Mouse (Mus musculus) hindlimb bud, embryonic 11.5 days (tissue): ENCODE measurements at regions not wholly inside any gene's neighbourhood (a gene's known extent, or its start where the extent isn't known, plus 50 kb on each side); places are given as distances from the start of the nearest gene placed in this dataset.

Source experiments
- DNase-seq: peaks from one replicate; pipeline ENCODE4 v3.0.0-alpha.2; 2012; ENCODE audit warnings: low read depth, low spot score; ENCODE audit errors: extremely low spot score

DNA sequence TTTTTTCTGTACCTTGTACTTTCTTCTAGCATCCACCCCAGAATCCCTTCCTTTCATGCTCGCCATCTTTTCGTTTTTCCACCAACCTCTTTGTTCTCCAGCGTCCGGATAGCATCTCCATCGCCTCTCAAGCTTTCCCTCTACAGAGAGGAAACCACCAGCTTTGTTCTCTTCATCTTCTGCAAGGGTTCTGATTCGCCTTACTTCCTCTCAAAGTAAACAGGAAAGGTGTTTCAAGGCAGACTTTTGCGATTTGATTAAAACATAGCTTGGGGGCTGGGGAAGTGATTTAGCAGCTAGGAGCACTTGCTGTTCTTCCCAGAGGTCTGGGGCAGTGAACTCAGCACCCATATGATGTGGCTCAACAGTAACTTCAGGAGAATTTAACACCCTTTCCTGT lies 71.4 kb downstream of the Emp1 start:
- DNase-seq, result no peak

- DNase-seq, result no peak
Measured at GRCm38 (mm10) chr6:135436315-135436714, 74.0 kb downstream of the Emp1 start.

GRCm38 (mm10) chr6:135438271-135438670 lies 75.9 kb downstream of the Emp1 start:
- no peak for DNase-seq

- no peak for DNase-seq
Measured at GRCm38 (mm10) chr6:135441126-135441871, 79.0 kb downstream of the Emp1 start.

GRCm38 (mm10) chr6:135444661-135445060 lies 82.3 kb downstream of the Emp1 start:
- peak; percentile 41 for DNase-seq

- no peak for DNase-seq
Measured at GRCm38 (mm10) chr6:135445070-135445469, 82.7 kb downstream of the Emp1 start.

DNA sequence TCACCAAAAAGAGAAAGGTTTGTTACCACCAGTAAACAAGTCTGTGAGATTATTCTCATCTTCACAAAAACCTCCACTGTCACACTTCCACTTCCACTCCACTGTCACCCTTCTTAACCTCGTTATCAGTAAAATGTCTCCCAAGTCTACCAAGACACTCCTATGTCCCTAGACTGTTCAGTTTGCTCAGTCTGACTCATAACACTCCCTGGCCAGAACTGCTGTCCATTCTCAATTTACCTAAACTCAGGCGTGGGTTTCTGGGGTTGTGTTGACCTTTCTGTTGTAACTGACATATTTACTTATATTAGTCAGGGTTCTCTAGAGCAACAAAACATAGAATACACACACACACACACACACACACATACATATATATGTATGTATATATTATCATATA lies 85.5 kb downstream of the Emp1 start:
- DNase-seq, result no peak

DNA sequence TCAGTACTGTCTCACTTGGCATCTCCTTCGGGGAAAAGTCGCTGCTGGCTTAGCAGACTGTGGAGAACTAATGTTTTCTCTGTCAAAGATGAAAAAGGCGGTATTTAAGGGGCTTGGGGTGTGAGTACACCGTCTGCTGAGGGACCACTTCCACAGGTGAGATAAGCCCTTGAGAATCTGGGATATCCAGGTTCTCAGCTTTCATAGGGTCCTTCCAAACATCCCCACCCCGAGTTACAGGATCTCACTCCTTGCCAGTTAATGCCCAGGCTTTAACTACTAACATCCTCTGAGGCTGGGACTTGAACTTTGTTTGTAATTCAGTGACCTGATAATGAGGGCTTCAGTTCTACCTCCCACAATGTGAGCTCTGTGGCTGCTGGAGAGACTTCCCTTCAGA lies 86.9 kb downstream of the Emp1 start:
- DNase-seq, result no peak

GRCm38 (mm10) chr6:135450573-135450972 lies 88.2 kb downstream of the Emp1 start:
- no peak for DNase-seq

DNA sequence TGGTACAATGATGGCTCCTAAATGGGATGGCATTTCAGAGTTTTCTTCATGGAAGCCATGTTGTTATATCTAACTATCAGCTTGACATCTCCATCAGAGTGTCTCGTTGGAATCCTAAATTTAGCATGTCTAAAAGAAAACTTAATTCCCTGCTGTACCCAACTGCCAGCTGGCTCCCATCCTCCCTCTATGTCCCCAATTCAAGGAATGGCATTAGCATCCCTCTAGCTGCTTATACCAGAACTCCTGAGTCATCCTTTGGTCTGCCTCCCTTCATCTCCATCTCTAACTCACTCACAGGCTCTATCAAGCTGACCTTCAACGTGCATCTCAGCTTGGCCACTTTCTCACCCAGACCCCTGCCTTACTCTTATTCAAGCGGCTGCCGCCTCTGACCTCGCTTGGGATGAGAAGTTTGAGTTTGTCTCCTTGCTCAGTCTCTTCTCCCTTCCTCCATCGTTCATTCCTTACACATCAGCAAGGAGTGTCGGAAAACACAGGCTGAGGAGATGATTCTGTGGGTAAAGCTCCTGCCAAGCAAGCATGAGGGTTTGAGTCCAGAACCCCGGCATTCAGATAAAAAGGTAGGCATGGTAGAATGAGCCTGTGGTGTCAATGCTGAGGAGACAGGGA lies 88.9 kb downstream of the Emp1 start:
- no peak for DNase-seq

GRCm38 (mm10) chr6:135453041-135453440 lies 90.7 kb downstream of the Emp1 start:
- DNase-seq, result no peak

DNA sequence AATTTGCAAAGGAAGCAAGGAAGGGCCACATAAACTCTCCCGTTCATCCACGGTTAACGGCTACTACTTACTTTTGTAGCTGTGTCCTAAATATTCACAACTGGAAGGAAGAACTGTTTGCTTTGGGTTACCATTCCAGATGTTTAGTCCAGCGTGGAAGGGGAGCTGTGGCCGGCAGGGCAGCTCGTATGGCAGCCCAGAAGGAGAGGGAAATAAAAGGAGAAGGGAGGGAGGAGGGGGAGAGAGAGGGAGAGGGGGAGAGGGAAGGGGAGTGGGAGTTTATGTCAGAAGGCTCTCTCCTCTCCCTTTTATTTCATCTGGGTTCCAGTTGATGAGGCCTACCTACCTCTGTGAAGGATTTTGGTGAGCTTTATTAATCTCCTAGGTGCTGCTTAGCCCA lies 110.2 kb downstream of the Emp1 start:
- DNase-seq, result no peak

- DNase-seq, result no peak
Measured at GRCm38 (mm10) chr6:135473146-135473545, 110.8 kb downstream of the Emp1 start.

DNA sequence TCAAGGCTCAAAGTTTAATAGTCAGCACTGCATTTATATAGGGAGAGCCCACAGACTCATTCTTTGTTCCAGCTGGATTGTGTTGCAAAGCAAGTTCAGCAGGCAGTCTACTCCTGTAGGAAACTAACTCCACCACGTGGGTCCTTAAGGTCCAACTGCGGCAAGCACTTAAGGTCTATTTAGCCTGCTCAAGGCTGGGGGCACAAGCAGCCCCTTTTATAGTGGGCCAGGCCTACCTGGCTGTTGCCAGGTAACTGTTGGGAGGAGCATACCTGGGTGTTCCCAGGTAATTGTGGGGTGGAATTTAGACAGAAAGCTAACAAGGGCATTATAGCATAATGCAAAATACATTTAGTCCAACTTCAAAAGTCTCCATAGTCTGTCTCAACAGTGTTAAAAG lies 126.5 kb downstream of the Emp1 start:
- DNase-seq, result no peak

GRCm38 (mm10) chr6:135493983-135494382 lies 131.6 kb downstream of the Emp1 start:
- DNase-seq, result no peak

- DNase-seq, result no peak
Measured at GRCm38 (mm10) chr6:135495841-135496240, 133.5 kb downstream of the Emp1 start.

DNA sequence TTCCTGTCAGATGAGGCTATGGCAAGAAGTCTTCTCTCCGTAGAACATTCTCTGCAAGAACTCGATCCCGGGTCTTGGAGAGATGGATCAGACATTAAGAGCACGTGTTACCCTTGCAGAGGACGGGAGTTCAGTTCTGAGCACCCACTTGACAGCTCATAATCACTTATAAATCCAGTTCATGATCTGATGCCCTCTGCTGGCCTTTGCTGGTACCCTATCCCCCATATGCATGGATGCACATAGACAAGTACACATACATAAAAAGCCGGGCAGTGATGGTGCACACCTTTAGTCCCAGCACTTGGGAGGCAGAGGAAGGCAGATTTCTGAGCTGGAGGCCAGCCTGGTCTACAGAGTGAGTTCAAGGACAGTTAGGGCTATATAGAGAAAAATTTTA lies 136.2 kb downstream of the Emp1 start:
- no peak for DNase-seq

GRCm38 (mm10) chr6:135500381-135500780 lies 138.0 kb downstream of the Emp1 start:
- no peak for DNase-seq

GRCm38 (mm10) chr6:135501791-135502190 lies 139.4 kb downstream of the Emp1 start:
- no peak for DNase-seq

DNA sequence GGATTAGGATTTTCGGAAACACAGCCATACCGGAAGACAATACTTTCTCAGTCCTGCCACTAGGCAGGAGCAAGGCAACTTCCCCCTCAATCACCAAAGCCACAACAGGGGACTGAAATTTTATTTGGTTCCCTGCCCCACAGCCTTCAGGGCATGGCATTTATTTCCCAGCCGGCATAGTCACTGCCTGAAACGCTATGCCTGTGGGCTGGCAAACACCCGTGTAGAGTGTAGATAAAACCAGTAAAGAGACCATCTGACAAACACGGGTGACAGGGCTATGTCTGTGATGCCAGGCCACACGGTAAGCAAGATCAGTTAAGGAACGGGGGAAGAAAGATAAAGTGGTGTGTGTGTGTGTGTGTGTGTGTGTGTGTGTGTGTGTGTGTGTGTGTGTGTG lies 140.1 kb downstream of the Emp1 start:
- DNase-seq, result no peak

DNA sequence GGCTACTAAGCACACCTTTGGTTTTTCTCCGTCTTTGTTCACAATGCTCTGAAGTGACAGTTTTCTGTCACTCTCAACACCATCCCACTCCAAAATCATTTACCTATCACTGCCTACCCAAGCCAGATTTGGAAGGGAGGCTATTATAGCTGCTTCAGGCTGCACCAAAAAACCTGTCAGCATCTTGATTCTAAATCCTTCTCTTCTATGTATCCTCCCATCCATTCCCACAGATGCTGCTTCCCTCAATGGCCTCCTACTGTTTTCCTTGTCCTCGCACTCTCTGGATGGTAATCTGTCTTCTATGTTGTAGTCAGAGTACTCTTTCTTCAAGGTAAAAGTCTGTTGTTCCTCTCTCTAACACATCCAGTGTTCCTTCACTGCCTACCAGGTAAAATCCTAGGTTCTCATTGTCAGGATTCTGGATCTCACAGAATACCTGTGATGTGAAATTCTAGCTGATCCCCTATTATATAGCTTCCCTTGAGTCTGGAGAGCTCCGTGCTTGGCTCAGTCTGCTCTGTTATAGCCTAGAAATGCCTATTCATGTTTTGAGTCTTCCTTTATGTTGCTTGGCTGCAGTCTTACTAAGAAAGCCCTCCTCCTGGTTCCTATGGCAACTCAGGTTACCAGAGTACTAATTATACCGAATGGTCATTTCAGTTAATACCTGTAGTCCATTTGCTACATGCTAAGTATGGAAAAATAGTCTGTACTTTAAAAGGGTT lies 156.5 kb downstream of the Emp1 start:
- DNase-seq, result no peak

GRCm38 (mm10) chr6:135519438-135519803 lies 157.1 kb downstream of the Emp1 start:
- DNase-seq, result no peak
